Mouse (Mus musculus) activated CD4-positive, CD25-positive, alpha-beta regulatory T cell (primary cell): ENCODE data around the gene Ccdc158. TPM values are rescaled to one million over a fixed set of nuclear protein-coding genes. Genes with fewer than 3 reads are reported as not detected.

ENCODE experiments used
- polyA plus RNA-seq, 2 experiments: library from polyadenylated mRNA; unstranded; fragments of 100-300 nt; shearing (Covaris generic); gene quantifications; one replicate each; pipeline ENCODE4 v1.2.1; 2017

Ccdc158 gene
- under 1 TPM in 1 of 2 experiments, not detected in 1; 0.14 TPM for polyA plus RNA-seq

DNA sequence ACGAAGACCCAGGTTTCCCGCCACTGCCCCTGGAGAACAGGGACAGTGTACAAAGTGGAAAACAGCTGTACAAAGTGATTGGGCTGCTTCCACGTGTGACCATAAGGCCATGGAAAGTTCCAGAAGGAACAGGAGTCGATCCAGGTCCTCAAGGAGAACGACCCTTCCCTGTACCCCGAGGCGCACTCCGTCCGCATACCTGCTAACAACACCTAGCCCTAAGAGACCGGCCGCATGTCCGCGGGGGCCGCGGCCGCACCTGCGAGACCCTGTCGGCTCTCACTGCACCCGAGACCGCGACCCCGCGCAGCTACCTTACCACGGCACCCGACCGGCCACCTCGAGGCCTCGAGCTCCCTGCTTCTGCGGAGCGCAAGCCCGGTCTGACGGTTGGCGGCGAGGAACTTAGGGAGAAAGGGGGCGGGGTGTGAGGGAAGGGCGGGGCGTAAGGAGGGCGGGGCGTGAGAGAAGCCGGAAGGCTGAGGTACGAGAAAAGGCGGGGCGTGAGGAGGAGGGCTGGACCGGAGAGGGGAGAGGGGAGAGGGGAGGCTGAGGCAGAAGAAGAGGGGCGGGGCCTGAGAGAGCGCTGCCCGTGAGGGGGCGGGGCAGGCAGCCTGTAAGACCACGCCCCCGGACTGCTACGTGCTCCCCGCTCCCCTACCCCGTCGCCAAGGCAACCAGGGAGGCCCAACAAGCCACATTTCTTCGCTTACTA is at the start of gene Ccdc158:
Ccdc158 (minus strand) TSS at position 413 of the 715 bp plus-strand sequence.

DNA sequence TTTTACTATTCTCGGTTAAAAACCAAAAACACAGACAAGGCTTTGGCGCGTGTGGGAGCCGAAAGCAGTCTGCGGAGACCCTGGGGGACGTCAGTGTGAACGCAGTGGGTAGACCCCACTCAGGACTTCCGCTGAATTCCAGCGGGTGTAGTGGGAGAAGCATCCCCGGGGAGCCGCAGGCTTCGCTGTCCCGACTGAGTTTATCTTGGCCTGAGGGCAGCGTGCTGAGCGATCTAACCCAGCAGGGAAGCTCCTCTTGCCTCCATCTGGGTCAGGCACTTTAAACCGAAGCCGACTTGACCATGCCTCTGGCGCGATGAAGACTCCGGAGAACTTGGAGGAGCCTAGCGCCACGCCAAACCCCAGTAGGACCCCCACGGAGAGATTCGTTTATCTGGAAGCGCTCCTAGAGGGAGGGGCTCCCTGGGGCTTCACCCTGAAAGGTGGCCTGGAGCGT is 8.3 kb upstream of the Ccdc158 start, which contains the start of gene Shroom3:
Shroom3 (plus strand) TSS at position 85 of the 457 bp plus-strand sequence.

GRCm38 (mm10) chr5:92602691-92603690 is 72.1 kb downstream of the Ccdc158 start, which contains the start of gene Stbd1:
TSS of gene Stbd1 (plus strand) at chr5:92603041.

Other genes starting within 250 kb of the Ccdc158 start
- gene Nup54, start 240.1 kb downstream of the Ccdc158 start, polyA plus RNA-seq: 10 to 100 TPM; 37.7 to 40.5 TPM
- gene Scarb2, start 168.4 kb downstream of the Ccdc158 start, polyA plus RNA-seq: 10 to 100 TPM; 23.5 to 28.8 TPM
- gene Fam47e, start 120.2 kb downstream of the Ccdc158 start, polyA plus RNA-seq: not detected
- gene Stbd1, start 72.2 kb downstream of the Ccdc158 start, polyA plus RNA-seq: 1 to 10 TPM in 1 of 2 experiments, not detected in 1; 1.1 TPM
- gene Shroom3, start 8.2 kb upstream of the Ccdc158 start, polyA plus RNA-seq: 1 to 10 TPM in 1 of 2 experiments, under 1 TPM in 1; 0.07 to 1.2 TPM